11 mouse cellular contexts compared by ENCODE assay signal in genomic region chr15:84639072-84639450, GRCm38 (mm10). TPM values are rescaled to one million over a fixed set of nuclear protein-coding genes. Genes with fewer than 3 reads are reported as not detected.
DNase-seq lines count a peak whose midpoint lies in the region; ATAC-seq and TF ChIP-seq lines count a peak whose summit lies in the region.
"Had no signal": no experiment of that assay in that cellular context is flagged by ENCODE, and none has a peak within 500 bp of the region (broad histone marks: within the 10 kb centered on the region; RNA-seq: fewer than 3 reads in every experiment).

No protein-coding gene starts in this region.

- no peaks in the 10 kb centered on the region for H3K79me2 ChIP-seq in liver, adult 2 months (ENCODE audit: control insufficient read depth, insufficient read depth, low read length)

- no peak for TF ChIP-seq CTCF in liver, adult 2 months (IDR thresholded peaks at IDR 0.05; ENCODE audit: low read depth, low read length)
- no peak for TF ChIP-seq CTCF in cortical plate, adult 2 months (IDR thresholded peaks at IDR 0.05; ENCODE audit: extremely low read depth, insufficient read depth, low read length)

- no peak for TF ChIP-seq POLR2A in liver, adult 2 months (IDR thresholded peaks at IDR 0.05; ENCODE audit: extremely low read depth, insufficient read depth, low read length)
- TF ChIP-seq POLR2A in cortical plate, adult 2 months (IDR thresholded peaks at IDR 0.05; ENCODE audit: extremely low read depth, insufficient read depth, low read length), result no peak

- peak overlapping the region; percentile 94 for H3K27ac ChIP-seq in heart, embryonic 12.5 days (ENCODE audit: poor library complexity, severe bottlenecking)
- peak overlapping the region; percentile 90 for H3K27ac ChIP-seq in liver, adult 2 months (replicated peaks; ENCODE audit: insufficient read depth, low read depth, low read length)
- peak overlapping the region; percentile 58 for H3K27ac ChIP-seq in cortical plate, adult 2 months (ENCODE audit: insufficient read depth, low read length)
- H3K27ac ChIP-seq in limb, embryonic 15.5 days, result peak overlapping the region; percentile 88

- H3K9ac ChIP-seq in heart, embryonic 12.5 days, result peak overlapping the region; percentile 20; the same call in 1 of the 2 replicates
- peak overlapping the region; percentile 33; the same call in 1 of the 2 replicates for H3K9ac ChIP-seq in liver, adult 2 months (ENCODE audit: low read depth, low read length)
- no peak overlapping the region for H3K9ac ChIP-seq in limb, embryonic 15.5 days

- peak overlapping the region; percentile 9; the same call in 1 of the 2 replicates for H3K4me2 ChIP-seq in heart, embryonic 12.5 days
- H3K4me2 ChIP-seq in limb, embryonic 15.5 days, result no peak overlapping the region

- H3K9me3 ChIP-seq in heart, embryonic 12.5 days (replicated peaks), result no peaks in the 10 kb centered on the region
- no peaks in the 10 kb centered on the region for H3K9me3 ChIP-seq in limb, embryonic 15.5 days

- no peak for ATAC-seq in heart, embryonic 12.5 days (ENCODE audit: insufficient number of reproducible peaks, low FRiP score)
- no peak for ATAC-seq in limb, embryonic 15.5 days (ENCODE audit: insufficient number of reproducible peaks, low FRiP score, low TSS enrichment, low read depth)

- 0 out of 2 replicates have a peak, but pooled peaks cover 6% of the 10 kb centered on the region for H3K27me3 ChIP-seq in heart, embryonic 12.5 days (replicated peaks)
- H3K27me3 ChIP-seq in liver, adult 2 months (ENCODE audit: control insufficient read depth, insufficient read depth, low read length), result no peaks in the 10 kb centered on the region
- no peaks in the 10 kb centered on the region for H3K27me3 ChIP-seq in limb, embryonic 15.5 days

- no peak for DNase-seq in heart, adult 11 months
- DNase-seq in liver, adult 2 months (ENCODE audit: extremely low read depth, low read depth, low spot score), result no peak
- DNase-seq in liver (no peak), MN1 (ENCODE audit: low spot score) (no peak)
- no peak for DNase-seq in frontal cortex, postnatal 10 days (ENCODE audit: low spot score in 2 of 2)
- DNase-seq: embryo, embryonic 11 days; right cerebral cortex, postnatal 4 days; thymus, postnatal 25 days had no signal

- 46% methylated on average over 5 of the region's 5 CpGs for WGBS in heart, embryonic 12.5 days
- 54% methylated on average over 5 of the region's 5 CpGs for WGBS in liver, adult 2 months
- WGBS in limb, embryonic 15.5 days, result 31% methylated on average over 5 of the region's 5 CpGs

- peaks cover 57% of the 10 kb centered on the region for H3K4me1 ChIP-seq in heart, embryonic 12.5 days (replicated peaks)
- peaks cover 25% of the 10 kb centered on the region for H3K4me1 ChIP-seq in liver, adult 2 months (ENCODE audit: control insufficient read depth, insufficient read depth, low read length)
- peaks cover 2% of the 10 kb centered on the region; the same call in 1 of the 2 replicates for H3K4me1 ChIP-seq in cortical plate, adult 2 months (ENCODE audit: control insufficient read depth, insufficient read depth, low read length)
- peaks cover 49% of the 10 kb centered on the region for H3K4me1 ChIP-seq in limb, embryonic 15.5 days

- no peak overlapping the region for H3K4me3 ChIP-seq in heart, embryonic 12.5 days
- H3K4me3 ChIP-seq in liver, adult 2 months (ENCODE audit: insufficient read depth, low read depth, low read length), result no peak overlapping the region
- H3K4me3 ChIP-seq in cortical plate, adult 2 months (ENCODE audit: insufficient read depth, low read length), result no peak overlapping the region
- no peak overlapping the region for H3K4me3 ChIP-seq in limb, embryonic 15.5 days

- H3K36me3 ChIP-seq in heart, embryonic 12.5 days, result no peaks in the 10 kb centered on the region
- no peaks in the 10 kb centered on the region for H3K36me3 ChIP-seq in liver, adult 2 months (ENCODE audit: control insufficient read depth, insufficient read depth, low read length)
- H3K36me3 ChIP-seq in limb, embryonic 15.5 days, result no peaks in the 10 kb centered on the region

RNA-seq across cellular contexts. Expression of gene Prr5, which starts 30.4 kb away (rescaled TPM):
- 23.1 and 25.5 TPM in 2 replicates for polyA plus RNA-seq in heart, embryonic 12.5 days (2016; fragmentation: Nextera tagmentation; extraction: Ambion mirVana)
- total RNA-seq in liver, adult 2 months (2014; rRNA removed), result 2.2 and 2.6 TPM in 2 replicates
- 9.4 and 10.6 TPM in 2 replicates for polyA plus RNA-seq in liver, adult 2 months (2012; rRNA removed)
- polyA plus RNA-seq in cortical plate, adult 2 months (2012; rRNA removed), result 10.1 and 10.3 TPM in 2 replicates
- polyA plus RNA-seq in limb, embryonic 15.5 days (2015; fragmentation: Nextera tagmentation; extraction: Ambion mirVana), result 34.5 and 36.3 TPM in 2 replicates
